Mouse (Mus musculus): ENCODE data around the gene Sh3bp5l. TPM values are rescaled to one million over a fixed set of nuclear protein-coding genes. Genes with fewer than 3 reads are reported as not detected.

The Sh3bp5l gene
- 20.4 TPM for polyA plus RNA-seq (2014; fragmentation: Illumina TruSeq; extraction: RNeasy Lipid Tissue Mini Kit (QIAGEN cat#74804); ENCODE audit: insufficient read depth, low read depth, low replicate concordance)

GRCm38 (mm10) chr11:58330276-58331148 is at the start of gene Sh3bp5l, which contains the start of gene Zfp672:
Gene Sh3bp5l, plus strand, starts transcription at chr11:58330724.
Gene Zfp672, minus strand, starts transcription at chr11:58330339.

GRCm38 (mm10) chr11:58306860-58307308 is 23.6 kb upstream of the Sh3bp5l start, which contains the start of gene Zfp692:
Gene Zfp692, plus strand, starts transcription at chr11:58307069.

GRCm38 (mm10) chr11:58378763-58379278 is 48.3 kb downstream of the Sh3bp5l start, which contains the start of gene Lypd8:
Gene Lypd8, plus strand, starts transcription at chr11:58379043.

Other genes starting within 250 kb of the Sh3bp5l start
- gene Gm12248, start 237.6 kb upstream of the Sh3bp5l start, polyA plus RNA-seq (2014; fragmentation: Illumina TruSeq; extraction: RNeasy Lipid Tissue Mini Kit (QIAGEN cat#74804); ENCODE audit: insufficient read depth, low read depth, low replicate concordance) = not detected
- gene Cnot8, start 226.6 kb upstream of the Sh3bp5l start, polyA plus RNA-seq (2014; fragmentation: Illumina TruSeq; extraction: RNeasy Lipid Tissue Mini Kit (QIAGEN cat#74804); ENCODE audit: insufficient read depth, low read depth, low replicate concordance) = 48.9 TPM
- gene Gemin5, start 162.2 kb upstream of the Sh3bp5l start, polyA plus RNA-seq (2014; fragmentation: Illumina TruSeq; extraction: RNeasy Lipid Tissue Mini Kit (QIAGEN cat#74804); ENCODE audit: insufficient read depth, low read depth, low replicate concordance) = 3.2 TPM
- 37.1 TPM for gene Mrpl22, start 159.1 kb upstream of the Sh3bp5l start, polyA plus RNA-seq (2014; fragmentation: Illumina TruSeq; extraction: RNeasy Lipid Tissue Mini Kit (QIAGEN cat#74804); ENCODE audit: insufficient read depth, low read depth, low replicate concordance)
- 25.1 TPM for gene Igtp, start 131.2 kb upstream of the Sh3bp5l start, polyA plus RNA-seq (2014; fragmentation: Illumina TruSeq; extraction: RNeasy Lipid Tissue Mini Kit (QIAGEN cat#74804); ENCODE audit: insufficient read depth, low read depth, low replicate concordance)
- gene Irgm2, start 131.1 kb upstream of the Sh3bp5l start, polyA plus RNA-seq (2014; fragmentation: Illumina TruSeq; extraction: RNeasy Lipid Tissue Mini Kit (QIAGEN cat#74804); ENCODE audit: insufficient read depth, low read depth, low replicate concordance) = 15.3 TPM
- not detected for gene 4930438A08Rik, start 55.9 kb upstream of the Sh3bp5l start, polyA plus RNA-seq (2014; fragmentation: Illumina TruSeq; extraction: RNeasy Lipid Tissue Mini Kit (QIAGEN cat#74804); ENCODE audit: insufficient read depth, low read depth, low replicate concordance)
- gene Zfp692, start 23.7 kb upstream of the Sh3bp5l start, polyA plus RNA-seq (2014; fragmentation: Illumina TruSeq; extraction: RNeasy Lipid Tissue Mini Kit (QIAGEN cat#74804); ENCODE audit: insufficient read depth, low read depth, low replicate concordance) = 7.7 TPM
- gene Zfp672, start 385 bp upstream of the Sh3bp5l start, polyA plus RNA-seq (2014; fragmentation: Illumina TruSeq; extraction: RNeasy Lipid Tissue Mini Kit (QIAGEN cat#74804); ENCODE audit: insufficient read depth, low read depth, low replicate concordance) = 25.2 TPM
- 0.82 TPM for gene Lypd8, start 48.3 kb downstream of the Sh3bp5l start, polyA plus RNA-seq (2014; fragmentation: Illumina TruSeq; extraction: RNeasy Lipid Tissue Mini Kit (QIAGEN cat#74804); ENCODE audit: insufficient read depth, low read depth, low replicate concordance)
- not detected for gene 1810065E05Rik, start 90.4 kb downstream of the Sh3bp5l start, polyA plus RNA-seq (2014; fragmentation: Illumina TruSeq; extraction: RNeasy Lipid Tissue Mini Kit (QIAGEN cat#74804); ENCODE audit: insufficient read depth, low read depth, low replicate concordance)
- not detected for gene Gm12253, start 101.8 kb downstream of the Sh3bp5l start, polyA plus RNA-seq (2014; fragmentation: Illumina TruSeq; extraction: RNeasy Lipid Tissue Mini Kit (QIAGEN cat#74804); ENCODE audit: insufficient read depth, low read depth, low replicate concordance)
- not detected for gene Lypd9, start 122.2 kb downstream of the Sh3bp5l start, polyA plus RNA-seq (2014; fragmentation: Illumina TruSeq; extraction: RNeasy Lipid Tissue Mini Kit (QIAGEN cat#74804); ENCODE audit: insufficient read depth, low read depth, low replicate concordance)
- not detected for gene Olfr30, start 131.5 kb downstream of the Sh3bp5l start, polyA plus RNA-seq (2014; fragmentation: Illumina TruSeq; extraction: RNeasy Lipid Tissue Mini Kit (QIAGEN cat#74804); ENCODE audit: insufficient read depth, low read depth, low replicate concordance)
- not detected for gene Olfr332, start 161.8 kb downstream of the Sh3bp5l start, polyA plus RNA-seq (2014; fragmentation: Illumina TruSeq; extraction: RNeasy Lipid Tissue Mini Kit (QIAGEN cat#74804); ENCODE audit: insufficient read depth, low read depth, low replicate concordance)
- not detected for gene Olfr331, start 171.8 kb downstream of the Sh3bp5l start, polyA plus RNA-seq (2014; fragmentation: Illumina TruSeq; extraction: RNeasy Lipid Tissue Mini Kit (QIAGEN cat#74804); ENCODE audit: insufficient read depth, low read depth, low replicate concordance)
- gene Olfr330, start 204.1 kb downstream of the Sh3bp5l start, polyA plus RNA-seq (2014; fragmentation: Illumina TruSeq; extraction: RNeasy Lipid Tissue Mini Kit (QIAGEN cat#74804); ENCODE audit: insufficient read depth, low read depth, low replicate concordance) = not detected
- not detected for gene Olfr329-ps, start 215.7 kb downstream of the Sh3bp5l start, polyA plus RNA-seq (2014; fragmentation: Illumina TruSeq; extraction: RNeasy Lipid Tissue Mini Kit (QIAGEN cat#74804); ENCODE audit: insufficient read depth, low read depth, low replicate concordance)
- not detected for gene Olfr328, start 224.9 kb downstream of the Sh3bp5l start, polyA plus RNA-seq (2014; fragmentation: Illumina TruSeq; extraction: RNeasy Lipid Tissue Mini Kit (QIAGEN cat#74804); ENCODE audit: insufficient read depth, low read depth, low replicate concordance)
- gene Olfr224, start 239.8 kb downstream of the Sh3bp5l start, polyA plus RNA-seq (2014; fragmentation: Illumina TruSeq; extraction: RNeasy Lipid Tissue Mini Kit (QIAGEN cat#74804); ENCODE audit: insufficient read depth, low read depth, low replicate concordance) = not detected
- gene Olfr325, start 247.0 kb downstream of the Sh3bp5l start, polyA plus RNA-seq (2014; fragmentation: Illumina TruSeq; extraction: RNeasy Lipid Tissue Mini Kit (QIAGEN cat#74804); ENCODE audit: insufficient read depth, low read depth, low replicate concordance) = not detected